29 mouse cellular contexts compared by ENCODE assay signal in the genomic region with DNA sequence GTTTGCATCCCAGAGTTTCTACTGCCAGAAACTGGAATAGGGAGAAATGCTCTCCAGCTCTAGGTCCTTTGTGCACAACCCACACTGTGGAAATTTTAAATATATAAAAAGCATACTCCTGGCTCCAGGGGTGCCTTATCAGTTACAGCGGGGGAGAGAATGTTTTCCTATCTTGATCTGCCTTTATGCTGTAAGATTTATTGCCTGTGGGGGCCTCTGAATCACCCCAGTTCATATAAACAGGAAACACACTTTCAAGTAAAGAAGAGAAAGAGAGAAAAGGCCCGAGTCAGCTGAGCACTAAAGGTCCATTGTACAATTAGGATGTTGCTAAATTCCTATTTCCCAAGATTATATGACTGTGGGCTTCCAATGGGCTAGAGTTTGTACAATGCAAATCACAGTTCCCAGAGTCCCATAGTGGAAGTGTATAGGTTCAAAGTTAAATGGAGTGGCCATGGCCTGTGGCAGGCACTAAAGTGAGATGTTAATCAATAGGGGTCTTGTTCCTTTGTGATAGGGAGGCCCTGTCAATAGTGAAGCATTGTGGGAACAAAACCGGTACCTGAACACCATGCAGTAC.
DNase-seq lines count a peak whose midpoint lies in the region; ATAC-seq lines count a peak whose summit lies in the region.
"Had no signal": no experiment of that assay in that cellular context is flagged by ENCODE, and none has a peak within 500 bp of the region (broad histone marks: within the 10 kb centered on the region; RNA-seq: fewer than 3 reads in every experiment).

No protein-coding gene starts in this region.

- ATAC-seq in kidney, embryonic 15.5 days (replicated peaks; ENCODE audit: low FRiP score), result 0 out of 2 replicates have a peak, but pooled peaks have one; percentile 22
- peak; percentile 73; the same call in 1 of the 2 replicates for ATAC-seq in lung, embryonic 16.5 days (ENCODE audit: low read depth)
- ATAC-seq: forebrain, postnatal 0 days; midbrain, embryonic 16.5 days had no signal

- peaks cover 18% of the 10 kb centered on the region for H3K4me1 ChIP-seq in kidney, embryonic 15.5 days
- H3K4me1 ChIP-seq in lung, embryonic 16.5 days (replicated peaks; ENCODE audit: control insufficient read depth, insufficient read depth, low read length), result peaks cover 6% of the 10 kb centered on the region
- H3K4me1 ChIP-seq: embryonic facial prominence, embryonic 10.5 days; embryonic facial prominence, embryonic 15.5 days; forebrain, embryonic 12.5 days; heart, embryonic 12.5 days; hindbrain, embryonic 13.5 days; limb, embryonic 15.5 days; liver, embryonic 13.5 days; neural tube, embryonic 12.5 days had no signal

- H3K36me3 ChIP-seq in kidney, embryonic 15.5 days, result no peaks in the 10 kb centered on the region
- H3K36me3 ChIP-seq in lung, embryonic 16.5 days (ENCODE audit: control insufficient read depth, insufficient read depth, low read length), result no peaks in the 10 kb centered on the region
- H3K36me3 ChIP-seq: embryonic facial prominence, embryonic 10.5 days; embryonic facial prominence, embryonic 15.5 days; forebrain, embryonic 12.5 days; heart, embryonic 12.5 days; hindbrain, embryonic 13.5 days; limb, embryonic 15.5 days; liver, embryonic 13.5 days; neural tube, embryonic 12.5 days had no signal

- H3K4me2 ChIP-seq in kidney, embryonic 15.5 days, result no peak overlapping the region
- no peak overlapping the region for H3K4me2 ChIP-seq in lung, embryonic 16.5 days (ENCODE audit: low read depth, low read length)
- H3K4me2 ChIP-seq: embryonic facial prominence, embryonic 15.5 days; forebrain, embryonic 12.5 days; heart, embryonic 12.5 days; hindbrain, embryonic 13.5 days; limb, embryonic 15.5 days; liver, embryonic 13.5 days; midbrain, embryonic 11.5 days; neural tube, embryonic 12.5 days had no signal

- WGBS in kidney, embryonic 15.5 days, result 34% methylated on average over 3 of the region's 3 CpGs
- WGBS in lung, embryonic 16.5 days, result 31% methylated on average over 3 of the region's 3 CpGs

- no peaks in the 10 kb centered on the region for H3K27me3 ChIP-seq in kidney, embryonic 15.5 days
- H3K27me3 ChIP-seq in lung, embryonic 16.5 days (ENCODE audit: control insufficient read depth, insufficient read depth, low read depth, low read length), result no peaks in the 10 kb centered on the region
- H3K27me3 ChIP-seq: CH12.LX; embryonic facial prominence, embryonic 15.5 days; forebrain, embryonic 12.5 days; heart, embryonic 12.5 days; hindbrain, embryonic 13.5 days; limb, embryonic 15.5 days; liver, embryonic 13.5 days; neural tube, embryonic 12.5 days had no signal

- no peak overlapping the region for H3K9ac ChIP-seq in kidney, embryonic 15.5 days
- H3K9ac ChIP-seq in lung, embryonic 16.5 days (ENCODE audit: low read length), result no peak overlapping the region
- H3K9ac ChIP-seq: embryonic facial prominence, embryonic 15.5 days; forebrain, embryonic 12.5 days; forebrain, postnatal 0 days; heart, embryonic 12.5 days; hindbrain, embryonic 13.5 days; limb, embryonic 15.5 days; liver, embryonic 13.5 days; neural tube, embryonic 12.5 days had no signal

- H3K4me3 ChIP-seq in kidney, embryonic 15.5 days (replicated peaks), result no peak overlapping the region
- no peak overlapping the region for H3K4me3 ChIP-seq in lung, embryonic 16.5 days (ENCODE audit: low read length)
- H3K4me3 ChIP-seq: embryonic facial prominence, embryonic 10.5 days; embryonic facial prominence, embryonic 15.5 days; forebrain, embryonic 12.5 days; heart, adult 2 months; heart, embryonic 12.5 days; hindbrain, embryonic 13.5 days; limb, embryonic 15.5 days; liver, embryonic 13.5 days; neural tube, embryonic 12.5 days had no signal

- DNase-seq in kidney, postnatal 14 days, result no peak
- no peak for DNase-seq in lung, postnatal 25 days (ENCODE audit: low spot score)
- peak; percentile 67 for DNase-seq in NIH3T3 (ENCODE audit: low read depth)
- peak; percentile 14 for DNase-seq in yolk sac, embryonic 10.5 days (ENCODE audit: low spot score)
- DNase-seq in urinary bladder, adult 18-20 months (ENCODE audit: low spot score in 2 of 2), result no peak
- DNase-seq: adrenal gland, adult 8-10 months; cerebellum, adult 8-10 months; cerebellum, postnatal 25 days; forebrain, postnatal 0 days; heart, adult 2 months; heart, postnatal 4 days; layer of hippocampus, postnatal 36 days; left cerebral cortex, postnatal 4 days; liver, embryonic 13.5 days; lung, postnatal 10 days; right cerebral cortex, postnatal 4 days; thymus, postnatal 4 days had no signal

- peak overlapping the region; percentile 33 for H3K27ac ChIP-seq in kidney, embryonic 15.5 days
- H3K27ac ChIP-seq in lung, embryonic 16.5 days (ENCODE audit: low read length), result peak overlapping the region; percentile 65
- H3K27ac ChIP-seq: embryonic facial prominence, embryonic 10.5 days; embryonic facial prominence, embryonic 15.5 days; forebrain, embryonic 12.5 days; heart, adult 2 months; hindbrain, embryonic 13.5 days; limb, embryonic 15.5 days; liver, embryonic 13.5 days; neural tube, embryonic 12.5 days had no signal

- H3K9me3 ChIP-seq in kidney, embryonic 15.5 days (replicated peaks), result no peaks in the 10 kb centered on the region
- H3K9me3 ChIP-seq in lung, embryonic 16.5 days (ENCODE audit: control insufficient read depth, low read length), result no peaks in the 10 kb centered on the region
- H3K9me3 ChIP-seq: embryonic facial prominence, embryonic 10.5 days; embryonic facial prominence, embryonic 15.5 days; forebrain, embryonic 12.5 days; heart, embryonic 12.5 days; hindbrain, embryonic 13.5 days; limb, embryonic 15.5 days; liver, embryonic 13.5 days; neural tube, embryonic 12.5 days had no signal

Comparison
In these comparisons a context has a peak if more than half of its experiments do, and no peak if none do; other contexts are left out.
1. DNase-seq: peak in NIH3T3 (single experiment) and yolk sac, embryonic 10.5 days (single experiment); none in kidney, postnatal 14 days (single experiment), lung, postnatal 25 days (single experiment) and urinary bladder, adult 18-20 months (0 of 2).